Mouse (Mus musculus): Measurements from ENCODE around the gene Spesp1. TPM values are rescaled to one million over a fixed set of nuclear protein-coding genes. Genes with fewer than 3 reads are reported as not detected.

Spesp1 gene
- polyA plus RNA-seq, 1 experiment from 2014 or later: 0.05 TPM

DNA sequence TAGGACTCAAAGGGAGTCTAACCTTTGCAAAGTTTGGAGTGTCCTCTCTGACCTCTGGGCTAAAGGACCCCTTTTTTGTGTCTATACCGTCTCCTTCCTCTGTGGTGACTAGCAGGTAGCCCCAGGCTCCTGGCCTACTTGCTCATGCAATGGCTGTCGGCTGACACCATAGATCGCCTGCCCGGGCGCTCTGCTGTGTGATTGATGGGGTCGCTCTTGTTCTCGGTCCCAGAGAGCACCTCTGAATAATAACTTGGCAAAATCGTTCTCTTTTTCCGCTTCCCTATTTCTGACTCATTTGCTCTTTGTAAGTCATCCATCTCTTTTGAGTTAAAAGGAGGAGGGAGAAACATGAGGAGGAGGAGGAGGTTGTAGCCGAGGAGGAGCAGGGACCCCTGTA lies 42.0 kb downstream of the Spesp1 start:
- H3K4me3 ChIP-seq: no peak overlapping the region
- peaks cover 15% of the 10 kb centered on the region; the same call in 1 of the 2 replicates for H3K27me3 ChIP-seq (ENCODE audit: poor library complexity, severe bottlenecking)
- no peaks in the 10 kb centered on the region for H3K36me3 ChIP-seq (replicated peaks)
- no peak overlapping the region for H3K27ac ChIP-seq
- 89% methylated on average over 10 of the region's 10 CpGs for WGBS
- no peaks in the 10 kb centered on the region for H3K9me3 ChIP-seq
- DNase-seq (ENCODE audit: extremely low spot score, low spot score): no peak
- H3K4me1 ChIP-seq: peaks cover 23% of the 10 kb centered on the region

GRCm38 (mm10) chr9:62237381-62237980 lies 44.5 kb downstream of the Spesp1 start:
- Histone ChIP-seq H3K27me3 (ENCODE audit: poor library complexity, severe bottlenecking) (no peaks in the 10 kb centered on the region; the same call in 1 of the 2 replicates), H3K9me3 (no peaks in the 10 kb centered on the region), H3K36me3 (replicated peaks) (no peaks in the 10 kb centered on the region), H3K27ac (0 out of 2 replicates have a peak overlapping the region, but pooled peaks have one; percentile 41), H3K4me1 (peaks cover 11% of the 10 kb centered on the region), H3K4me3 (no peak overlapping the region)
- DNase-seq (ENCODE audit: extremely low spot score, low spot score): no peak
- WGBS: 68% methylated on average over 9 of the region's 9 CpGs

DNA sequence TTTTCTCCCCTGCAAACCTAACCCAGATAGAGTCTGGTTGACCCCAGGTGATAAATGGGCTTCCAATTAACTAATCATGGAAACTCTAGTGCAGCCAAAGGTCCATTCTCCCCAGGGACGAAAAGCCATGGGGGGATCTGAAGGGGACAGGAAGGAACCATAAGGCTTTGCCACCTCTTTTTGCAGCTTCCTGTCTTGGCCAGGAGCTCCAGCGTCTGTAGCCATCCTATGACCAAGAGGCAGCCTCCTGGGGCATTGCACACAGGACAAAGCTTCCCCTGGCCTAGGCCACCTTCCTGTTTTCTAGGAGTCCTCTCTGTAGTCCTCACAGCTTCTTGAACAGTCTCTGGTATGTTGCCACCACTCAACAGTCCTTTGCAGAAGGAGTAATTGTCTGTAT lies 46.5 kb downstream of the Spesp1 start:
- H3K36me3 ChIP-seq (replicated peaks): no peaks in the 10 kb centered on the region
- H3K9me3 ChIP-seq: no peaks in the 10 kb centered on the region
- no peak overlapping the region for H3K27ac ChIP-seq
- H3K4me1 ChIP-seq: peaks cover 11% of the 10 kb centered on the region
- WGBS: 93% methylated on average over 2 of the region's 2 CpGs
- DNase-seq (ENCODE audit: extremely low spot score, low spot score): no peak
- H3K4me3 ChIP-seq: no peak overlapping the region
- no peaks in the 10 kb centered on the region; the same call in 1 of the 2 replicates for H3K27me3 ChIP-seq (ENCODE audit: poor library complexity, severe bottlenecking)

- H3K27ac ChIP-seq: no peak overlapping the region
- no peaks in the 10 kb centered on the region for H3K36me3 ChIP-seq (replicated peaks)
- H3K27me3 ChIP-seq (ENCODE audit: poor library complexity, severe bottlenecking): no peaks in the 10 kb centered on the region
- H3K4me3 ChIP-seq: no peak overlapping the region
- whole genome bisulfite sequencing: 68% methylated on average over 1 of the region's 1 CpGs
- peaks cover 6% of the 10 kb centered on the region for H3K4me1 ChIP-seq
- no peak for DNase-seq (ENCODE audit: extremely low spot score, low spot score)
- no peaks in the 10 kb centered on the region for H3K9me3 ChIP-seq
These were observed 49.4 kb downstream of the Spesp1 start for GRCm38 (mm10) chr9:62232649-62233048.

GRCm38 (mm10) chr9:62231046-62231445 lies 51.0 kb downstream of the Spesp1 start:
- no peak overlapping the region for H3K27ac ChIP-seq
- no peak for DNase-seq (ENCODE audit: extremely low spot score, low spot score)
- no peaks in the 10 kb centered on the region for H3K9me3 ChIP-seq
- 80% methylated on average over 3 of the region's 3 CpGs for WGBS
- H3K27me3 ChIP-seq (ENCODE audit: poor library complexity, severe bottlenecking): no peaks in the 10 kb centered on the region
- H3K4me1 ChIP-seq: no peaks in the 10 kb centered on the region
- H3K36me3 ChIP-seq (replicated peaks): no peaks in the 10 kb centered on the region
- H3K4me3 ChIP-seq: no peak overlapping the region

GRCm38 (mm10) chr9:62229985-62230384 lies 52.0 kb downstream of the Spesp1 start:
- 81% methylated on average over 2 of the region's 2 CpGs for WGBS
- DNase-seq (ENCODE audit: extremely low spot score, low spot score): no peak

DNA sequence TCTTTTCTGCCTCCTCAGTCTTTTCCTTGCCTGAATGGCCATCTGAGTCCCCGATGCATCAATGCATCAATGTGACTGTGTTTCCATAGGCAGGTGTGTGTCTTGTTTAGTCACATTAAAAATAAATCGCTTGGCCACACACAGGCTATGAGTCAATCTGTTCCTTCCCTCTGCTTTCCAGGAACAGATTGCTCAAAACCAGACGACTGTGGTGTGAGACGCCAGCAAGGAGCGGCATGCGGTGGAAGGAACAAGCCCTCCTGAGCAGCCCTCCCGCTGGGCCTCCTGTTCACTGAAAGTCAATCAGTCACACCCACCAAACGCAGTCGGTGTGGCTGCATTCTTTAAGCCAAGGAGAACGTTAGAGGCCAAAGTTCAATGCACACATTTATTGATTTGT lies 59.5 kb downstream of the Spesp1 start:
- WGBS: 15% methylated on average over 10 of the region's 10 CpGs
- Histone ChIP-seq H3K27ac (no peak overlapping the region), H3K9me3 (no peaks in the 10 kb centered on the region)

More at GRCm38 (mm10) chr9:62229985-62230384, 52.0 kb downstream of the Spesp1 start:
- no peak overlapping the region for H3K4me3 ChIP-seq
- H3K36me3 ChIP-seq (replicated peaks): no peaks in the 10 kb centered on the region
- H3K27ac ChIP-seq: no peak overlapping the region
- no peaks in the 10 kb centered on the region for H3K9me3 ChIP-seq
- H3K4me1 ChIP-seq: no peaks in the 10 kb centered on the region
- no peaks in the 10 kb centered on the region for H3K27me3 ChIP-seq (ENCODE audit: poor library complexity, severe bottlenecking)

DNA sequence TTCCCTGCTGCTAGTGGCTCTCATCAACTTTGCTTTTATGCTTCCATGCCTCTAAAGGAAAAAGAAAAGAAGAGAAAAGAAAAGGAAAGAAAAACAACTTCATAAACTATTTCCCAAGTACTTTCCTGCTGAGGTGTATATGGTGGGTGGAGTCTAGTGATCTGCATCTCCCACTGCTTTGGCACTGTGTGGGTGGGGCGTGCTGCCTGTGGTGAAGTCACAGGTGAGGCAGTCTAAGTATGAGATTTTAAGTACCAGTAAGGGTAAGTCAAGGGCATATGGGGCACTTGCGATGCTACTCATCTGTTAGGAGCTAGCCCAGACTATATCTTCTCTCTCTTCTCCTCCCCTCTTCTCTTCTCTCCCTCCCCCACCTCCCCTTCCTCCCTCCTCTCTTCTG lies 60.0 kb downstream of the Spesp1 start:
- peaks cover 22% of the 10 kb centered on the region for H3K4me1 ChIP-seq
- no peak overlapping the region for H3K27ac ChIP-seq
- no peaks in the 10 kb centered on the region for H3K36me3 ChIP-seq (replicated peaks)
- H3K9me3 ChIP-seq: no peaks in the 10 kb centered on the region
- no peak for DNase-seq (ENCODE audit: extremely low spot score, low spot score)
- H3K4me3 ChIP-seq: no peak overlapping the region
- WGBS: 90% methylated on average over 2 of the region's 2 CpGs
- 0 out of 2 replicates have a peak, but pooled peaks cover 3% of the 10 kb centered on the region for H3K27me3 ChIP-seq (ENCODE audit: poor library complexity, severe bottlenecking)

More for the DNA sequence above, 59.5 kb downstream of the Spesp1 start:
- Histone ChIP-seq H3K36me3 (replicated peaks) (no peaks in the 10 kb centered on the region), H3K4me3 (no peak overlapping the region), H3K4me1 (peaks cover 22% of the 10 kb centered on the region), H3K27me3 (ENCODE audit: poor library complexity, severe bottlenecking) (0 out of 2 replicates have a peak, but pooled peaks cover 3% of the 10 kb centered on the region)
- DNase-seq (ENCODE audit: extremely low spot score, low spot score): no peak

Small RNAs within 50 kb of the gene (microRNA-seq; reads per million reads assigned to microRNA genes)
- not detected for gene Gm25603

Other genes starting within 250 kb of the Spesp1 start
- 21.5 and 22.1 TPM in 2 replicates for gene Glce, start 159.6 kb downstream of the Spesp1 start, polyA plus RNA-seq (2016; fragmentation: Nextera tagmentation; extraction: Ambion mirVana)
- 224 and 281 TPM in 2 replicates for gene Anp32a, start 59.1 kb upstream of the Spesp1 start, polyA plus RNA-seq (2016; fragmentation: Nextera tagmentation; extraction: Ambion mirVana)

Measured in forebrain, embryonic 10.5 days (tissue).